Mouse (Mus musculus): Measurements from ENCODE around the gene Actr8. TPM values are rescaled to one million over a fixed set of nuclear protein-coding genes. Genes with fewer than 3 reads are reported as not detected.

The Actr8 gene
- polyA plus RNA-seq (2016; fragmentation: Nextera tagmentation; extraction: Ambion mirVana): 88.1 and 89.4 TPM in 2 replicates

GRCm38 (mm10) chr14:29978254-29979204, at the start of gene Actr8:
Gene Actr8 (plus strand): TSS chr14:29978337.
- Histone ChIP-seq H3K9me3 (no peaks in the 10 kb centered on the region), H3K4me1 (peaks cover 9% of the 10 kb centered on the region), H3K9ac (peak within 1 kb of the TSS; percentile 74), H3K4me2 (peak within 1 kb of the TSS; percentile 62), H3K27me3 (no peaks in the 10 kb centered on the region), H3K27ac (peak within 1 kb of the TSS; percentile 78), H3K36me3 (replicated peaks) (peaks cover 53% of the 10 kb centered on the region), H3K4me3 (replicated peaks) (peak within 1 kb of the TSS; percentile 61)
- 3% methylated on average over 44 of the region's 44 CpGs for WGBS
- peak; percentile 95 for ATAC-seq (ENCODE audit: low FRiP score)

- Histone ChIP-seq H3K27ac (no peak overlapping the region), H3K9me3 (no peaks in the 10 kb centered on the region), H3K4me2 (no peak overlapping the region), H3K4me3 (replicated peaks) (no peak overlapping the region), H3K4me1 (no peaks in the 10 kb centered on the region), H3K27me3 (no peaks in the 10 kb centered on the region), H3K9ac (no peak overlapping the region), H3K36me3 (replicated peaks) (no peaks in the 10 kb centered on the region)
- ATAC-seq (ENCODE audit: low FRiP score): no peak
- WGBS: 67% methylated on average over 4 of the region's 4 CpGs
Measured at GRCm38 (mm10) chr14:29928966-29929365, 49.2 kb upstream of the Actr8 start.

DNA sequence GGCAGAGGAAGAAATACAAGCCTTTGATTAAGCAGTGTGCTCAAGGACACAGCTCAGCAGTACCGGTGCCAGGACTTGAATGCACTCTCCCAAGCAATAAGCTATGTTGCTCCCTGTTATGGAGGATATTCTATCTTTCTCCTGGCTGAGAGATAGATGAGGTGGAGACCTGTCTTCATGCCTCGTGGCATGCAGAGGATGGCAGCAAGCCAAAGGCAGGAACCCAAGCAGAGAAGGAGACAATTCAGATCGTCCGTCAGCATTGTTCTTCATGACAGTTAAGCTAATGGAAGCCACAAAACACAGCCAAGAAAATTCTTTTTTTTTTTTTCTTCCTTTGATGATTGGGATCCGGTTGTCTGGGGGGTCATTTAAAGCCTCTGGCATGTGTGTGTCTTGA, 42.6 kb upstream of the Actr8 start:
- Histone ChIP-seq H3K9ac (no peak overlapping the region), H3K4me2 (no peak overlapping the region), H3K27ac (no peak overlapping the region), H3K4me1 (peaks cover 9% of the 10 kb centered on the region), H3K36me3 (replicated peaks) (no peaks in the 10 kb centered on the region), H3K9me3 (no peaks in the 10 kb centered on the region), H3K27me3 (0 out of 2 replicates have a peak, but pooled peaks cover 4% of the 10 kb centered on the region), H3K4me3 (replicated peaks) (no peak overlapping the region)
- ATAC-seq (ENCODE audit: low FRiP score): no peak
- WGBS: 67% methylated on average over 5 of the region's 5 CpGs

DNA sequence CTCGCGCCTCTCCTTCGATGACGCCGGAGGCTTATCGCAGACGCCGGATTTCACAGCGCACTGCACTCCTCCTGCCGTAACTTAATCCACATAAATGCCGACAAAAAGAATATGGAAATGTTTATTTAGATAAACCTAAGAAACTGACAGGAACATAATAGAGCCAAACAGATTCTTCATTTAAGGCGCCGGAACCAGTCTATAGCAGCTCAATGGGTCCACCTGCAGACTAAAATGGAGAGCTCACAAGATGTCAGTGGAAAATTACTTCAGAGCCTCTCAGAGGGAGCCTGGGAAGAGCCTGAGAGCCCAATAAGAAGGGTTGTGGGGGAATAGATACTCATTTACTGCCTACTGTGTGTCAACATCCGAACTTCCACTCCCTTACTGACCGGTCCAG, 40.7 kb upstream of the Actr8 start:
- 84% methylated on average over 15 of the region's 15 CpGs for WGBS
- H3K4me3 ChIP-seq (replicated peaks): no peak overlapping the region
- ATAC-seq (ENCODE audit: low FRiP score): no peak
- no peak overlapping the region for H3K9ac ChIP-seq
- no peaks in the 10 kb centered on the region for H3K9me3 ChIP-seq
- H3K27ac ChIP-seq: no peak overlapping the region
- H3K4me1 ChIP-seq: peaks cover 9% of the 10 kb centered on the region
- no peaks in the 10 kb centered on the region for H3K36me3 ChIP-seq (replicated peaks)
- H3K4me2 ChIP-seq: no peak overlapping the region
- 0 out of 2 replicates have a peak, but pooled peaks cover 4% of the 10 kb centered on the region for H3K27me3 ChIP-seq

GRCm38 (mm10) chr14:29939600-29940312, 38.4 kb upstream of the Actr8 start:
- Histone ChIP-seq H3K9ac (no peak overlapping the region), H3K27me3 (0 out of 2 replicates have a peak, but pooled peaks cover 8% of the 10 kb centered on the region), H3K9me3 (no peaks in the 10 kb centered on the region), H3K4me1 (peaks cover 9% of the 10 kb centered on the region), H3K4me2 (peak overlapping the region; percentile 36), H3K27ac (no peak overlapping the region), H3K36me3 (replicated peaks) (no peaks in the 10 kb centered on the region), H3K4me3 (replicated peaks) (no peak overlapping the region)
- 0 out of 2 replicates have a peak, but pooled peaks have one; percentile 41 for ATAC-seq (ENCODE audit: low FRiP score)
- WGBS: 45% methylated on average over 20 of the region's 20 CpGs

GRCm38 (mm10) chr14:29940313-29940812, 37.8 kb upstream of the Actr8 start:
- no peaks in the 10 kb centered on the region for H3K36me3 ChIP-seq (replicated peaks)
- 11% methylated on average over 10 of the region's 10 CpGs for WGBS
- 0 out of 2 replicates have a peak, but pooled peaks have one; percentile 39 for ATAC-seq (ENCODE audit: low FRiP score)
- H3K4me1 ChIP-seq: peaks cover 9% of the 10 kb centered on the region
- 0 out of 2 replicates have a peak, but pooled peaks cover 8% of the 10 kb centered on the region for H3K27me3 ChIP-seq
- no peak overlapping the region for H3K4me3 ChIP-seq (replicated peaks)
- no peak overlapping the region for H3K27ac ChIP-seq
- no peaks in the 10 kb centered on the region for H3K9me3 ChIP-seq
- H3K4me2 ChIP-seq: peak overlapping the region; percentile 36
- no peak overlapping the region for H3K9ac ChIP-seq

- H3K9ac ChIP-seq: no peak overlapping the region
- H3K27me3 ChIP-seq: 0 out of 2 replicates have a peak, but pooled peaks cover 8% of the 10 kb centered on the region
- no peak overlapping the region for H3K4me2 ChIP-seq
- no peak overlapping the region for H3K4me3 ChIP-seq (replicated peaks)
- H3K4me1 ChIP-seq: peaks cover 9% of the 10 kb centered on the region
- 25% methylated on average over 2 of the region's 2 CpGs for WGBS
- no peak overlapping the region for H3K27ac ChIP-seq
- H3K36me3 ChIP-seq (replicated peaks): no peaks in the 10 kb centered on the region
- ATAC-seq (ENCODE audit: low FRiP score): no peak
- no peaks in the 10 kb centered on the region for H3K9me3 ChIP-seq
Measured at GRCm38 (mm10) chr14:29940877-29941276, 37.3 kb upstream of the Actr8 start.

DNA sequence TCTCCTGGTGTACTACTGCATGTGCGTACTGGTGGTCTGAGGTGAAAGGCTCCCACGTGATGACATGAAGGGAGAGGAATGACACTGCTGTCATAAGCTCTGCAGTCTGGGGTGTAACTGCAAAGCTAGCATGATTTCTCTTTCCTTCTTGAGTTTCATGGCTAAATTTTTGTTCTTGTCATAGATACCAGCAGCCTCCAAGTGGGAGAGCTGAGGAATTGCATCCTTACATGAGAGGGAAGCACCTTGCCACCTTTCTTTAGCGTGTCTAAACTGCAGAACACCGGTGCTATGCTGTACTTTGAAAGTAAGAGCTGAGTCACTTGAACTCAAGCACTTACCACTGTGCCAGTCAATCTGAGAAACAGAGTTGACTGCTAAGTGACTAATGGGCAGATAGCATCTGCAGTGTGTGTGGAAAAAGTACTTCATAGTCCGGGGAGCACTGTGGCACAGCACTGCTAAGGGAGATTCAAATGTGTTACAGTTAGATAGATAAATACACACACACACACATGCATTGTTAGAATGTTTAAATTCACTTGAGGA, 31.3 kb upstream of the Actr8 start:
- no peak overlapping the region for H3K4me2 ChIP-seq
- no peaks in the 10 kb centered on the region for H3K36me3 ChIP-seq (replicated peaks)
- 0 out of 2 replicates have a peak, but pooled peaks cover 5% of the 10 kb centered on the region for H3K27me3 ChIP-seq
- no peaks in the 10 kb centered on the region for H3K4me1 ChIP-seq
- no peak overlapping the region for H3K9ac ChIP-seq
- H3K27ac ChIP-seq: no peak overlapping the region
- WGBS: 79% methylated on average over 5 of the region's 5 CpGs
- no peak for ATAC-seq (ENCODE audit: low FRiP score)
- H3K9me3 ChIP-seq: no peaks in the 10 kb centered on the region
- H3K4me3 ChIP-seq (replicated peaks): no peak overlapping the region

GRCm38 (mm10) chr14:29950805-29951204, 27.3 kb upstream of the Actr8 start:
- no peak overlapping the region for H3K4me3 ChIP-seq (replicated peaks)
- H3K27me3 ChIP-seq: no peaks in the 10 kb centered on the region
- H3K4me2 ChIP-seq: no peak overlapping the region
- no peaks in the 10 kb centered on the region for H3K4me1 ChIP-seq
- no peak for ATAC-seq (ENCODE audit: low FRiP score)
- 85% methylated on average over 4 of the region's 4 CpGs for WGBS
- H3K9ac ChIP-seq: no peak overlapping the region
- no peaks in the 10 kb centered on the region for H3K9me3 ChIP-seq
- no peaks in the 10 kb centered on the region for H3K36me3 ChIP-seq (replicated peaks)
- no peak overlapping the region for H3K27ac ChIP-seq

GRCm38 (mm10) chr14:29957393-29957792, 20.7 kb upstream of the Actr8 start:
- no peaks in the 10 kb centered on the region for H3K9me3 ChIP-seq
- ATAC-seq (ENCODE audit: low FRiP score): no peak

GRCm38 (mm10) chr14:29967611-29968010, 10.5 kb upstream of the Actr8 start:
- H3K27ac ChIP-seq: peak overlapping the region; percentile 53; the same call in 1 of the 2 replicates
- H3K36me3 ChIP-seq (replicated peaks): peaks cover 19% of the 10 kb centered on the region
- H3K4me3 ChIP-seq (replicated peaks): peak overlapping the region; percentile 71
- peak overlapping the region; percentile 63 for H3K4me2 ChIP-seq
- 62% methylated on average over 7 of the region's 7 CpGs for WGBS
- H3K4me1 ChIP-seq: peaks cover 27% of the 10 kb centered on the region
- ATAC-seq (ENCODE audit: low FRiP score): peak; percentile 7; the same call in 1 of the 2 replicates
- H3K27me3 ChIP-seq: no peaks in the 10 kb centered on the region
- peak overlapping the region; percentile 33; the same call in 1 of the 2 replicates for H3K9ac ChIP-seq
- no peaks in the 10 kb centered on the region for H3K9me3 ChIP-seq

More at GRCm38 (mm10) chr14:29957393-29957792, 20.7 kb upstream of the Actr8 start:
- H3K36me3 ChIP-seq (replicated peaks): no peaks in the 10 kb centered on the region
- no peak overlapping the region for H3K27ac ChIP-seq
- no peak overlapping the region for H3K9ac ChIP-seq
- no peaks in the 10 kb centered on the region for H3K27me3 ChIP-seq
- H3K4me2 ChIP-seq: no peak overlapping the region
- no peak overlapping the region for H3K4me3 ChIP-seq (replicated peaks)
- no peaks in the 10 kb centered on the region for H3K4me1 ChIP-seq

Measured in forebrain, embryonic 12.5 days (tissue).